Mouse (Mus musculus) MEL (cell line): ENCODE data around the gene Adam11. TPM values are rescaled to one million over a fixed set of nuclear protein-coding genes. Genes with fewer than 3 reads are reported as not detected.

Source experiments
- DNase-seq: peaks from one replicate; pipeline ENCODE4 v3.0.0; 2011; ENCODE audit warnings: low read depth, low spot score
- H3K27ac ChIP-seq: 2 replicates; pipeline ENCODE4 v1.5.1; 2012; ENCODE audit warnings: low read depth, mild to moderate bottlenecking, control low read depth, low read length, moderate library complexity; ENCODE audit not compliant: control insufficient read depth
- H3K27me3 ChIP-seq, 2 experiments: fragments of 150-350 bp in 1 of 2; sonication (generic) in 1 of 2; 2 replicates each; pipeline ENCODE4 v1.6.1; 2012; ENCODE audit warnings: low read length in 2 of 2, mild to moderate bottlenecking in 2 of 2, improper control_type of control experiment in 1 of 2, moderate library complexity in 1 of 2; ENCODE audit not compliant: insufficient read depth in 2 of 2, control insufficient read depth in 1 of 2
- H3K36me3 ChIP-seq, 2 experiments: 2 replicates each; pipeline ENCODE4 v1.6.1; 2012 to 2014; ENCODE audit warnings: low read length in 2 of 2, improper control_type of control experiment in 1 of 2, inconsistent platforms in 1 of 2, mild to moderate bottlenecking in 1 of 2; ENCODE audit not compliant: insufficient read depth in 2 of 2, control insufficient read depth in 1 of 2
- H3K4me1 ChIP-seq, 2 experiments: fragments of 150-350 bp in 1 of 2; sonication (generic) in 1 of 2; 2 replicates each; pipeline ENCODE4 v1.6.1; 2012; ENCODE audit warnings: low read length in 2 of 2, improper control_type of control experiment in 1 of 2, mild to moderate bottlenecking in 1 of 2; ENCODE audit not compliant: insufficient read depth in 2 of 2, control insufficient read depth in 1 of 2
- H3K4me3 ChIP-seq, 2 experiments: fragments of 150-350 bp in 1 of 2; sonication (generic) in 1 of 2; 2 replicates each; pipeline ENCODE4 v1.5.1; 2012; ENCODE audit warnings: low read depth in 2 of 2, low read length in 2 of 2, mild to moderate bottlenecking in 2 of 2, moderate library complexity in 2 of 2, control low read depth in 1 of 2, improper control_type of control experiment in 1 of 2; ENCODE audit not compliant: control insufficient read depth in 1 of 2, insufficient read depth in 1 of 2
- H3K79me2 ChIP-seq: 2 replicates; pipeline ENCODE4 v1.6.1; 2012; ENCODE audit warnings: mild to moderate bottlenecking, low read length, moderate library complexity; ENCODE audit not compliant: control insufficient read depth, poor library complexity, insufficient read depth
- H3K9ac ChIP-seq: 2 replicates; pipeline ENCODE4 v1.6.1; 2012; ENCODE audit warnings: low read depth, mild to moderate bottlenecking, control low read depth, low read length, moderate library complexity; ENCODE audit not compliant: control insufficient read depth, poor library complexity, severe bottlenecking
- H3K9me3 ChIP-seq: fragments of 150-350 bp; sonication (generic); replicated peaks from 2 replicates; pipeline ENCODE4 v1.6.1; 2012; ENCODE audit warnings: mild to moderate bottlenecking, low read length, improper control_type of control experiment, moderate library complexity; ENCODE audit not compliant: insufficient read depth
- CHD1 ChIP-seq: IDR thresholded peaks from 2 replicates; pipeline ENCODE4 v1.6.1; 2012; ENCODE audit warnings: low read depth, mild to moderate bottlenecking, inconsistent platforms, low read length, improper control_type of control experiment
- CHD2 ChIP-seq: IDR thresholded peaks from 2 replicates; pipeline ENCODE4 v1.6.1; 2011; ENCODE audit warnings: low read length, improper control_type of control experiment
- CTCF ChIP-seq, 3 experiments: IDR thresholded peaks in 2 of 3; conservative IDR thresholded peaks in 1 of 3; 2 replicates each; pipeline ENCODE4 v1.5.1; 2011 to 2012; ENCODE audit warnings: low read length in 3 of 3, low read depth in 2 of 3, mild to moderate bottlenecking in 2 of 3, improper control_type of control experiment in 1 of 3, inconsistent platforms in 1 of 3, mixed read lengths in 1 of 3, moderate library complexity in 1 of 3; ENCODE audit not compliant: control insufficient read depth in 1 of 3, insufficient read depth in 1 of 3, poor library complexity in 1 of 3, severe bottlenecking in 1 of 3
- E2F4 ChIP-seq: IDR thresholded peaks from 2 replicates; pipeline ENCODE4 v1.6.1; 2011; ENCODE audit warnings: low read depth, low read length, improper control_type of control experiment, borderline replicate concordance
- ETS1 ChIP-seq: IDR thresholded peaks from 2 replicates; pipeline ENCODE4 v1.6.1; 2012; ENCODE audit warnings: low read depth, mild to moderate bottlenecking, inconsistent platforms, low read length, improper control_type of control experiment, moderate library complexity
- GATA1 ChIP-seq: IDR thresholded peaks from 2 replicates; pipeline ENCODE4 v1.6.1; 2011; ENCODE audit warnings: low read depth, low read length, improper control_type of control experiment
- JUND ChIP-seq: IDR thresholded peaks from 2 replicates; pipeline ENCODE4 v1.6.1; 2011; ENCODE audit warnings: low read depth, mild to moderate bottlenecking, improper control_type of control experiment, low read length
- KAT2A ChIP-seq: conservative IDR thresholded peaks from 2 replicates; pipeline ENCODE4 v1.6.1; 2012; ENCODE audit warnings: low read depth, low read length, improper control_type of control experiment, inconsistent platforms
- MAFK ChIP-seq: IDR thresholded peaks from 2 replicates; pipeline ENCODE4 v1.6.1; 2011; ENCODE audit warnings: low read depth, mild to moderate bottlenecking, low read length, improper control_type of control experiment, borderline replicate concordance
- MAX ChIP-seq: IDR thresholded peaks from 2 replicates; pipeline ENCODE4 v1.6.1; 2011; ENCODE audit warnings: low read length, improper control_type of control experiment
- MYC ChIP-seq: IDR thresholded peaks from 2 replicates; pipeline ENCODE4 v1.6.1; 2011; ENCODE audit warnings: low read depth, mild to moderate bottlenecking, low read length, improper control_type of control experiment, moderate library complexity
- NRF1 ChIP-seq: IDR thresholded peaks from 2 replicates; pipeline ENCODE4 v1.6.1; 2014; ENCODE audit warnings: low read depth, mild to moderate bottlenecking, inconsistent platforms, low read length, improper control_type of control experiment, moderate library complexity; ENCODE audit not compliant: poor library complexity, insufficient read depth, severe bottlenecking
- POLR2A ChIP-seq, 2 experiments: IDR thresholded peaks; 2 replicates each; pipeline ENCODE4 v1.6.1; 2011 to 2012; ENCODE audit warnings: low read length in 2 of 2, mild to moderate bottlenecking in 2 of 2, control low read depth in 1 of 2, improper control_type of control experiment in 1 of 2, low read depth in 1 of 2, moderate library complexity in 1 of 2; ENCODE audit not compliant: control insufficient read depth in 1 of 2, insufficient read depth in 1 of 2, poor library complexity in 1 of 2
- POLR2AphosphoS5 ChIP-seq: IDR thresholded peaks from 2 replicates; pipeline ENCODE4 v1.6.1; 2012; ENCODE audit warnings: low read depth, borderline replicate concordance, mild to moderate bottlenecking, inconsistent platforms, low read length, moderate library complexity, mixed read lengths
- RAD21 ChIP-seq: IDR thresholded peaks from 2 replicates; pipeline ENCODE4 v1.6.1; 2011; ENCODE audit warnings: mild to moderate bottlenecking, low read depth, low read length, improper control_type of control experiment
- SIN3A ChIP-seq: IDR thresholded peaks from 2 replicates; pipeline ENCODE4 v1.6.1; 2012; ENCODE audit warnings: low read length, improper control_type of control experiment, inconsistent platforms
- SMC3 ChIP-seq: IDR thresholded peaks from 2 replicates; pipeline ENCODE4 v1.6.1; 2011; ENCODE audit warnings: low read depth, low read length, improper control_type of control experiment
- TAL1 ChIP-seq: IDR thresholded peaks from 2 replicates; pipeline ENCODE4 v1.6.1; 2012; ENCODE audit warnings: mild to moderate bottlenecking, inconsistent platforms, low read length, moderate library complexity, mixed read lengths
- TCF12 ChIP-seq: IDR thresholded peaks from 2 replicates; pipeline ENCODE4 v1.6.1; 2014; ENCODE audit warnings: low read depth, mild to moderate bottlenecking, inconsistent platforms, low read length, improper control_type of control experiment, moderate library complexity
- UBTF ChIP-seq: IDR thresholded peaks from 2 replicates; pipeline ENCODE4 v1.6.1; 2012; ENCODE audit warnings: low read depth, mild to moderate bottlenecking, inconsistent platforms, low read length, improper control_type of control experiment, moderate library complexity, borderline replicate concordance; ENCODE audit not compliant: insufficient read depth
- USF2 ChIP-seq, 2 experiments: IDR thresholded peaks; 2 replicates each; pipeline ENCODE4 v1.6.1; 2011 to 2012; ENCODE audit warnings: improper control_type of control experiment in 2 of 2, low read length in 2 of 2, borderline replicate concordance in 1 of 2, inconsistent platforms in 1 of 2, low read depth in 1 of 2, mild to moderate bottlenecking in 1 of 2; ENCODE audit not compliant: insufficient read depth in 1 of 2
- ZKSCAN1 ChIP-seq: IDR thresholded peaks from 2 replicates; pipeline ENCODE4 v1.6.1; 2012; ENCODE audit warnings: low read depth, mild to moderate bottlenecking, inconsistent platforms, low read length, improper control_type of control experiment, moderate library complexity
- ZNF384 ChIP-seq: IDR thresholded peaks from 2 replicates; pipeline ENCODE4 v1.6.1; 2012; ENCODE audit warnings: low read depth, mild to moderate bottlenecking, inconsistent platforms, low read length, improper control_type of control experiment
- polyA plus RNA-seq, 2 experiments: library from polyadenylated mRNA; stranded (reverse) in 1 of 2; unstranded in 1 of 2; fragments of >175 nt in 1 of 2; fragments of >200 nt in 1 of 2; gene quantifications; 2 replicates each; pipeline versions ENCODE4 v1.2.1 to v1.2.4; 2012; ENCODE audit warnings: low replicate concordance in 2 of 2, low read depth in 1 of 2; ENCODE audit not compliant: insufficient read length in 2 of 2, insufficient read depth in 1 of 2, missing spikeins in 1 of 2
- total RNA-seq: library from RNA; depleted of rRNA; stranded (reverse); fragments of 300-350 nt; gene quantifications from 2 replicates; pipeline ENCODE4 v1.2.3, GENCODE M21; 2012

The Adam11 gene
- total and polyA plus RNA-seq, 3 experiments, result 0.08 to 0.36 TPM; not detected in 1

- Histone ChIP-seq H3K4me3 (no peak overlapping the region), H3K27me3 (peaks cover 11 to 12% of the 10 kb centered on the region in 2 experiments), H3K36me3 (no peaks in the 10 kb centered on the region), H3K27ac (no peak overlapping the region), H3K4me1 (no peaks in the 10 kb centered on the region), H3K9ac (no peak overlapping the region), H3K9me3 (no peaks in the 10 kb centered on the region), H3K79me2 (no peaks in the 10 kb centered on the region)
- no peak for TF ChIP-seq TCF12
- no peak for TF ChIP-seq SMC3
- TF ChIP-seq MYC, result no peak
- no peak for TF ChIP-seq CHD2
- TF ChIP-seq ZKSCAN1, result no peak
- TF ChIP-seq POLR2A (IDR thresholded peaks at IDR 0.05; ENCODE audit: control insufficient read depth in 1 of 2, insufficient read depth in 1 of 2, low read depth in 1 of 2, low read length in 2 of 2, poor library complexity in 1 of 2), result no peak
- TF ChIP-seq GATA1, result no peak
- no peak for TF ChIP-seq E2F4
- TF ChIP-seq ZNF384, result no peak
- no peak for TF ChIP-seq UBTF
- TF ChIP-seq RAD21, result no peak
- TF ChIP-seq MAFK, result no peak
- no peak for DNase-seq
These were observed 23.2 kb upstream of the Adam11 start for GRCm38 (mm10) chr11:102738046-102738445.

- peaks cover 7 to 15% of the 10 kb centered on the region in 2 experiments for H3K27me3 ChIP-seq
- DNase-seq, result peak; percentile 52
- H3K9me3 ChIP-seq, result no peaks in the 10 kb centered on the region
- TF ChIP-seq USF2 (IDR thresholded peaks at IDR 0.05; ENCODE audit: borderline replicate concordance in 1 of 2, insufficient read depth in 1 of 2, low read depth in 1 of 2, low read length in 2 of 2) (no peak), CHD1 (no peak), RAD21 (peak; percentile 54), MAX (no peak), SIN3A (no peak), SMC3 (peak; percentile 40), KAT2A (no peak), TAL1 (no peak), JUND (no peak), ETS1 (no peak), CTCF (IDR thresholded peaks at IDR 0.05 in 2 of 3, conservative IDR thresholded peaks at IDR 0.05 in 1 of 3; ENCODE audit: control insufficient read depth in 1 of 3, insufficient read depth in 1 of 3, low read depth in 2 of 3, low read length in 3 of 3, poor library complexity in 1 of 3, severe bottlenecking in 1 of 3) (peak; percentile 40 to 67 (median 57)), NRF1 (no peak), POLR2AphosphoS5 (no peak)
- no peaks in the 10 kb centered on the region for H3K36me3 ChIP-seq
- H3K9ac ChIP-seq, result no peak overlapping the region
- no peaks in the 10 kb centered on the region for H3K79me2 ChIP-seq
- H3K4me3 ChIP-seq, result no peak overlapping the region
- H3K4me1 ChIP-seq, result no peaks in the 10 kb centered on the region
- no peak overlapping the region for H3K27ac ChIP-seq
These were observed 21.8 kb upstream of the Adam11 start for GRCm38 (mm10) chr11:102739278-102739966.
